Mouse (Mus musculus): ENCODE results near the gene Cadm4.
"Not testable (repeated sequence)": the region's sequence is repeated elsewhere in the genome, so short reads cannot be mapped to it uniquely, and the experiment has no call there.

Cadm4 gene

GRCm38 (mm10) chr7:24504868-24505267 is 23.0 kb downstream of the Cadm4 start:
- DNase-seq, result no peak

DNA sequence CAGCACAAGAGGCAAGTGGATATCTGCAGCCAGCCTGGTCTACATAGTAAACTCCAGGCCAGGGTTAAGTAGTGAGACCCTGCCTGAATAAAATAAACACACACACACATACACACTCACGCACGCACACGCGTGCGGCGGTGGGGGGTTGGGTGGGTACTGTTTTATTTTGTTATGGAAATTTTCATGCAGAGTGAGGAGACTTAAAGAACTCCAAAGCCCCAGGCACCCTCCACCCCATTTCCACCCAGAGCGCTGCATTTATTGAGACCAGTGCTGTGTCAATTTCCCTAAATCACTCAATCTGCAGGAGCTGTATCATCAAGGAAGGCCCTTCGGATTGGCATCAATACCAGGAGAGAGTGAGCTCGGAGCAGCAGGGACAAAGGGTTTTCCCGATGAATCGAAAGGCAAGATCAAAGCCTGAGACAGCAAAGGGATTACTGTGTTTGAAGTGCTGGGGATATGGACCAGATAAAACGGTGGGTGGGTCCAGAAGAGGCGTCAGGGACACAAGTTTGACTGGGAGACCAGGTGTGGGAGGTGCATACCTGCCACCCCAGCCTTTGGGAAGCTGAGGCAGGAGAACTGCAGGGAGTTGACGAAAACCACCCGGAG is 23.7 kb downstream of the Cadm4 start:
- DNase-seq, result no peak

DNA sequence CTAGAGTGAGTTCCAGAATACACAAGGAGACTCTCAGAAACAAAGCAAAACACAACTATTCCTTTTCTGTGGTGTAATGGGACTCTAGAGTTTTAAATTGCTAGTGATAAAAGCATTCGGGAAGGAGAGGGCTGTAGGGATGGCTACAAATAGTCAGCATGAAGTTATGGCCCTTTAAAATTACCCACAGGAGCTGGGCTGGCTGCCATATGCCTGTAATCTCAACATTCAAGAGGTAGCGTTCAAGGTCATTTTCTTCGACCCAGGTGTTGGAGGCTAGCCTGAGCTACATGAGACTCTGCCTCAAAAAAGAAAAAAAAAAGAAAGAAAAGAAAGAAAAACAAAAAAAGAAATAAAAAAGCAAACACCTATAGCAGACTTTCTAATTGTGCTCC is 24.2 kb downstream of the Cadm4 start:
- peak; percentile 50 for DNase-seq

DNA sequence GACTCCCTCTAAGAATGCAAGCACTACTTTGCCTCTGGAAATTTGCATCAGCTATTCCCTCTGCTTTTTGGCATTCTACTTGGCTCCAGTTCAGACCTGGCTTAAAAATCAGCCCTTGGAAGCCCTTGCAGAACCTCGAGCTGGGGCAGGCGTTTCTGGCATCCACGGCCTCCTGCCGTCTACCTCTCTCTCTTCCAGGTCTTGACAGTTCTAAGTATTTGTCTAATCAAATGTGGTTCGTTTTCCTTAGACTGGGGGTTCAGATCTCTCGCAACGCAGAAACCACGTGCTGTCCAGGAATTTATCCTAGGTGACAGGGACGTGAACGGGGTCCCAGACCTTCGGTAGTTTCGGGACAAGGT is 24.6 kb downstream of the Cadm4 start:
- DNase-seq, result peak; percentile 81

DNA sequence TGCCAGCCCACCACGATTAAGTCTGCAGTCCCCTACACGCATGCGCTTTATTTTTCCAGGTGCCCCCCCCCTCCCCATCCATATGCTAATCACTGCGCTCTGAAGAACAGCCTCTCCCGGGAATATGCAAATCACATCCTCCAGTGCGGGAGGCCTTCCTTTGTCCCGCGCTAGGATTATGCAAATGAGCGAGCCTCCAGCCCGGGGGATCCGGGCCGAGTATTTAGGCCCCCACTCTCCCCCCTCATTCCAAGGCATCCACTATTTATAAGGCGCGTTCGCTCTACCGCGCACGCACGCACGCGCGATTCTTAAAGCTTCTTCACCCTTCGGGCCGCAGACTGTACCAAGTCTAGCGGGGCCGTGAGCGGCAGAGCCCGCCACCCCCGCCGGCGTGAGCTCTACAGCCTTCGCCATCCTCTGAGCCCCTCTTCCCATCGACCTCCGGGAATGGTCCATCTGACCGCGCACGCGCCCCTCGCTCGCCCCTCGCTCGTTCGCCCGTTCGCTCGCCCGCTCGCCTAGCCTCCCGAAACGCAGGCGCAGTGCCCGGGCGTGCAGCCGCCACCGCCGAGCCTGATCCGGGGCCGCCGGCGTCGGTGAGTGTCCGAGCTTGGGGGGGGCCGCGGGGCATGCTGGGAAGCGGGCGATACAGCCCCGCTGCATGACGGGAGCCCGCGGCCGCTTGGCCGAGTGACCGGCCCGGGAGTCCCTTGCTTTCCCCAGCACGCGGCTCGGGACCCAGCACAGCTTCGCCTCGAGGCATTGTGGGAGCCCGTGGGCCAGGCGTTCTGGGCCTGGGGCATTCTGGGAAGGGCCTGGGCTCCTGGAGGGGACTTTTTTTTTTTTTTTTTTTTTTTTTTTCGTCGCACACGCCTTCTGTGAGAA is 25.3 kb downstream of the Cadm4 start, which contains the start of gene Zfp428:
Zfp428 (plus strand) TSS at position 169 of the 888 bp plus-strand sequence.
- DNase-seq, result peak; percentile 84

DNA sequence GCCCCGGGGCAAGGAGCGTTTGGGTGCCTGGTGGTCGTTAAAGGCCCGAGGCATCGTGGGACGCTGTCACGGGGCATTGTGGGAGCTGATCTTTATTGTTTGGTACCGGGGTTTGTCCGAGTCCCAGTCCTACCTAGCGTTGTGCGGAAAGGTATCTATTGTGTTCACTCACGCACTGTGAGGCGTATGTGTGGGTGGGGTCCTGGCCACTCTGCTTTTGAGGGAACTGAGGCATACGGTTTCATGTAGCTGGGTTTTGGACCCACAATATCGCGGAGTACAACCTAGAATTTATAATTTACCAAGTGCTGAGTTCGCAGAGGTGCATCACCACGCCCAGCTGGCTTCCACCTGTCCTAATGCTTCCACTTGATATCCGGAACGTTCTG is 25.9 kb downstream of the Cadm4 start:
- DNase-seq, result peak; percentile 32

- no peak for DNase-seq
Observed at GRCm38 (mm10) chr7:24512355-24512754, 30.5 kb downstream of the Cadm4 start, which contains the start of gene AC161166.1. Gene AC161166.1, minus strand, starts transcription at chr7:24512455.

- peak; percentile 64 for DNase-seq
Observed at GRCm38 (mm10) chr7:24516319-24516718, 34.5 kb downstream of the Cadm4 start.

- no peak for DNase-seq
Observed at GRCm38 (mm10) chr7:24517077-24517476, 35.3 kb downstream of the Cadm4 start.

DNA sequence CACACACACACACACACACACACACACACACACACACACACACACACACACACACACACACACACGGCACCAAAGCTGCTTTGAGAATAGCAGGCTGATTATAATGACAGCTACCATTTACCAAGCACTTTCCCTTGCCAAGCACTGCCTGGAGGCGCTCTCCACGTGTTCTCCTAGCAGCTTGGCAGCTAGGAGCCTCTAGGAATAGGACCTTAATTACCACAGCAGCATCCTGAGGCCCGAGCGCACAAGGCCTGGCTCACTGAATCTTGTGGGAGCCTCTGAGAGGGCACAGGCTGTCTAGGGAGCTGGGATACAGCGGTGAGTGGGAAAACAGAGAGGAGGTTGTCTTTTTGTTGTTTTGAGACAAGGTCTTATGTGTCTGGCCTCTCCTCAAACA is 35.8 kb downstream of the Cadm4 start:
- DNase-seq, result no peak

GRCm38 (mm10) chr7:24519130-24519529 is 37.3 kb downstream of the Cadm4 start:
- DNase-seq, result no peak

DNA sequence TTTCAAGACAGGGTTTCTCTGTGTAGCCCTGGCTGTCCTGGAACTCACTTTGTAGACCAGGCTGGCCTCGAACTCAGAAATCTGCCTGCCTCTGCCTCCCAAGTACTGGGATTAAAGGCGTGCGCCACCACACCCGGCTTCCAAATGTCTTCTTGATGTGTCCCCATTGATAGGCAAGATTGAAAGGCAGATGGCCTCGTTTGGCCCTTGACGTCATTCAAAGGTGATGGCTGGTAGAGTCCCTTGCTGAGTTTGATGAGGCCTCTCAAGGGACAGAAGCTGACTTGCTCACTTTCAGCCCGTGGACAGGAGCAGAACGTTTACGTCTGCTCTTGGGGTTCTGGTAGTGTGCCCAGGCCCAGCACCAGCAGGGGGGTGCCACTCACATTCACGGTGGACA is 38.2 kb downstream of the Cadm4 start:
- not testable (repeated sequence) for DNase-seq

DNA sequence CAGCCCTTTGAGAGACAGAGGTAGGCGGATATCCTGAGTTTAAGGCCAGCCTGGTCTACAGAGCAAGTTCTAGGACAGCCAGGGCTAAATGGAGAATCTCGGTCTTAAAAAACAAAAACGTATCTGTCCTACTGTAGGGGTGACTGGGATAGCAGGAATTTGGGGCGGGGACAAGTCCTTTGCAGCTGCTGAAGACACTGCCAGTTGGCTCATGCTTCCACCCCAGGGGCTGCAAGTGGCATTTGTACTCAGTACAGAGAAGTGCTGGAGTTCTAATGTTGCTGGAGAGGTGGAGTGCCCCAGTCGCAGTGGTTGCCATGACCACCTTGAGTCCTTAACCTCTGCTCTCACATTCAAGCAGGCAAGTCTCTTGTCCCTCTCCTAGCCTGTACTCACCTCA is 41.0 kb downstream of the Cadm4 start:
- no peak for DNase-seq

DNA sequence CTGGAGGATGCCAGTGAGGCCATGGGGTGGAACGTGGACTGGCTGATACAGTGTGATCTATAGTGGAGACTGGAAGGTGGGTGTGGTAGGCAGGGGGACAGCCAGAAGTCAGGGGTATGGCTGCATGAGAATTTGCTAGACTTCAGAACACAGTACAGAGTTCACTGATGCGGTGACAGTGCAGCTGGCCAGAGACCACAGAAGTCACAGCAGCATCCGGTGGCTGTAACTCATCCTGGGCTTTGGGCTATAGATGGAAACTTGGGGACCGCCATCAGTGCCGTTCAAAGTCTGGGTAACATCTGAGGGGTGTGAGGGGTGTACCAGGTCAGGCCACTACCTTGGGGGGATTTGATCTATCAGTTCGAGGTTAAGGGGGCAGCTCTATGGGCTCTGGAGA is 41.9 kb downstream of the Cadm4 start:
- DNase-seq, result no peak

GRCm38 (mm10) chr7:24524978-24525377 is 43.2 kb downstream of the Cadm4 start:
- DNase-seq, result no peak

DNA sequence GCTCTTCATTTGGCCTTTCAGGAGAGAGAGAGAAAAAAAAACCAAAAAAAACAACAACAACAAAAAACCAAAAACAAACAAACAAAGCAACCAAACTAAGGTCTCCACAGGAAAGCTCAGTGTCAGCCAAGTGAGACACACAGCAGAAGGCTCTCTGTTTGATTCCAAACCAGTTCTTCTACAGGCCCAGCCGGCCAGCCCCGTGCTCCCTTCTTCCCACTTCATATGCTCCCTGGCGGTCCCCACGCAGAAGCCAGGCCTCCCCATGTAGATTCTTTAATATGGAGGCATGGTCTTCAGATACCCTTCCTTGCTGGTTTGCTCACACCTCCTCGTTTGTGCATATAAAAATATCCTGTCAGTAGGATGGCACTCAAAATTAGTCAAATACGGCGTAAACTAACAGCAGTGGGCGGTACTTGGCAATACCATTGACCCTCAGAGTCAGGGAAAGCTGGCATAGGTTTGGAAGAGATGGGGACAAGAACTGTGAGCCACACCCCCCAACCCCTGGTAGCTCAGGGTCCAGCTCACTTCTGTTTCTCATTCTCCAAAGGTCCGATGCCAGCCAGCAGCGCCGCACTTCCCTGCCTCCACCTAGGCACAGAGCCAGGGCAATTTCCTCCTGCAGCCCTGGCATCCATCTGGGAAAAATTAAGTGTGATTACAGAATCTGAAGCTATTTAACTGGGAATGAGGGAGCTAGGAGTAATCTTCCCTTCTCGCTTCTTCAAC is 44.0 kb downstream of the Cadm4 start:
- no peak for DNase-seq

- DNase-seq, result no peak
Observed at GRCm38 (mm10) chr7:24528861-24529260, 47.0 kb downstream of the Cadm4 start.

- no peak for DNase-seq
Observed at GRCm38 (mm10) chr7:24529580-24529979, 47.8 kb downstream of the Cadm4 start.

DNA sequence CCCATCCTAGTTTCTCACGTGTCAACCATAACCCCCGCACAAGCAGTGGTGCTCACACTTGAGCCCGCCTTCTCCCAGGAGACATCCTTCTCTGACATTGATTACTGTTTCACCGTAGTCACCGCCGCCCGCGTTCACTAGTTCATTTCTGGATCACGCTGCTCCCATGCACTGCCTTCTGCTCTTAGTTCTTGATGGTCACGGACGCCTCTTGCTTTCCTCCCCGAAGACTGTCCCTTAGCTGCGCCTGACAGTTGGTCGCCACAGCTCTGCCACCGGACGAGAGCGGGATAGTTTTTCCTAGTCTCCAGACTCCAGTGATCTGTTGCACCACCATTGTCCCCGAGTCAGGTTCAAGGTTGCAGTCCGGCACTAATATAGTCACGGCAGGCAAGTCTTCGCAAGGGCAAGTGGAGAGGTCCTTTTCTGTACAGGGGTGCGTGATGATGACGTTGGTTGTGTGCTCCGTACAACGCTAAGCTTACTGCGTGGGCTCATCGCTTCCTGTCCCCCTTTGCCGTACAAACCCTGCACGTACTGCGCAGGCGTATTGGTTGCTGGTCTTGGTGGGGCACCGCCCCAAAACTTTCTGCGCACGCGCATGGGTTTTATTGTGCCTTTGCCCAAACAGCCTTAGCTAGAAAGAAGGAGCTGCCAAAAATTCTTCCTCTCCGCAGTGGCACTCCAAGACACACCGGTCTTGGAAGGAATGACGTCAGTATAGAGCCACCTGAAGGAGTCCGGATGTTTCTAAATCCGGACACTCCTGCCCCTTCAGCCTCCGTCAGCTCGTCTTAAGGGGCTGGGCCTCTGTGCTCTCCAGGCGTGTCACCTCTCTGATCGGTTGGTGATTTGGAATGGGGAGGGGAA is 48.5 kb downstream of the Cadm4 start, which contains the start of gene Irgq:
Irgq (plus strand) TSS at position 628 of the 870 bp plus-strand sequence.
- peak; percentile 99 for DNase-seq

DNA sequence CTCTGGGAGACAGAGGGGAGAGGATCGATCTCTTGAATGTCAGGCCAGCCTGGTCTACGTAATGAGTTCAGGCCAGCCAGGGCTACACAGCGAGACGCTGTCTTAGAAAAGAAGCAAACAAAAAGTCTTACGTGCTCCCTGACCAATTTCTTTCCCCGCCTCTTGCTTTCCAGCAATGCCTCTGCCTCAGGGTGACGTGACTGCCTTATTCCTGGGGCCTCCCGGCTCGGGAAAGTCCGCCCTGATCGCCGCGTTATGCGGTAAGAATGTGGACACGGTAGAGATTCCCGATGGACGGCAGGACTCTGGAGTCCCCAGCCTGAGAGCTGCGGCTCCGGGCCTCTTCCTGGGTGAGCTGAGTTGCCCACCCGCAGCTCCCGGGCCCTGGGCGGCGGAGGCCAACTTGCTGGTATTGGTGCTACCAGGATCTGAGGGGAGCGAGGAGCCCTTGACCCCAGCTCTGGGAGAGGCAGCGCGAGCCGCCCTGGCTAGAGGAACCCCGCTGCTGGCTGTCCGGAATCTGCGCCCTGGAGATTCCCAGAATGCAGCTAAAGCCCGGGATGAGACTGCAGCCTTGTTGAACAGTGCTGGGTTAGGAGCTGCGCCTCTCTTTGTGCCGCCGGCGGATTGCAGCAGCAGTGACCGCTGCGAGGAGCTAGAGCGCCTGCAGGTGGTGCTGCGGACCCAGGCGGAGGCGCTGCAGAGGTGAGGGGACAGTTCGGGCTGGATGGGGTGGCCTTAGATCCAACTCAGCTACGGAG is 49.6 kb downstream of the Cadm4 start:
- peak; percentile 77 for DNase-seq

GRCm38 (mm10) chr7:24533031-24533571 is 51.3 kb downstream of the Cadm4 start:
- DNase-seq, result no peak

All from kidney, adult 9 months (tissue).